Mouse (Mus musculus) midbrain, postnatal 0 days (tissue): ENCODE data around the gene Ggcx. TPM values are rescaled to one million over a fixed set of nuclear protein-coding genes. Genes with fewer than 3 reads are reported as not detected.
"Not testable (repeated sequence)": the region's sequence is repeated elsewhere in the genome, so short reads cannot be mapped to it uniquely, and the experiment has no call there.

Source experiments
- ATAC-seq: fragments of 200-750 bp; cut with Nextera tagmentation; 2 replicates; pipeline ENCODE4 v1.8.0; 2017; ENCODE audit warnings: moderate number of reproducible peaks, mild to moderate bottlenecking, moderate TSS enrichment, moderate library complexity; ENCODE audit not compliant: low FRiP score
- DNase-seq: peaks from one replicate; pipeline ENCODE4 v3.0.0-alpha.2; 2015; ENCODE audit warnings: low spot score
- H3K27ac ChIP-seq: fragments of 300-500 bp; sonication (generic); 2 replicates; pipeline ENCODE4 v1.5.1; 2014; ENCODE audit warnings: low read depth, mild to moderate bottlenecking, low read length, mixed read lengths
- H3K27me3 ChIP-seq: fragments of 300-500 bp; sonication (generic); 2 replicates; pipeline ENCODE4 v1.6.1; 2014; ENCODE audit warnings: low read length, control low read depth, mixed read lengths; ENCODE audit not compliant: insufficient read depth
- H3K36me3 ChIP-seq: fragments of 300-500 bp; sonication (generic); 2 replicates; pipeline ENCODE4 v1.6.1; 2014; ENCODE audit warnings: low read length, control low read depth, mixed read lengths; ENCODE audit not compliant: insufficient read depth
- H3K4me1 ChIP-seq: fragments of 300-500 bp; sonication (generic); 2 replicates; pipeline ENCODE4 v1.6.1; 2014; ENCODE audit warnings: mild to moderate bottlenecking, control low read depth, antibody characterized with exemption, low read length, mixed read lengths; ENCODE audit not compliant: insufficient read depth
- H3K4me2 ChIP-seq: fragments of 300-500 bp; sonication (generic); 2 replicates; pipeline ENCODE4 v1.6.1; 2014; ENCODE audit warnings: low read depth, mild to moderate bottlenecking, low read length, mixed read lengths; ENCODE audit not compliant: poor library complexity, severe bottlenecking
- H3K4me3 ChIP-seq: fragments of 300-500 bp; sonication (generic); 2 replicates; pipeline ENCODE4 v1.5.1; 2014; ENCODE audit warnings: low read depth, mild to moderate bottlenecking, low read length, moderate library complexity
- H3K9ac ChIP-seq: fragments of 300-500 bp; sonication (generic); replicated peaks from 2 replicates; pipeline ENCODE4 v1.6.1; 2014; ENCODE audit warnings: mild to moderate bottlenecking, low read length, moderate library complexity, mixed read lengths; ENCODE audit not compliant: poor library complexity, severe bottlenecking
- H3K9me3 ChIP-seq: fragments of 300-500 bp; sonication (generic); 2 replicates; pipeline ENCODE4 v1.6.1; 2016; ENCODE audit warnings: low read length, control low read depth
- CTCF ChIP-seq: IDR thresholded peaks from 2 replicates; pipeline ENCODE4 v1.5.1; 2016; ENCODE audit warnings: antibody characterized with exemption, mild to moderate bottlenecking
- WGBS: fragments of 180-500 bp; shearing (Covaris S2); extraction: QIAGEN DNeasy Blood & Tissue Kit; methylation state at CpG from one replicate; pipeline ENCODE4 v1.1.7; 2014; 5-methylcytosine and 5-hydroxymethylcytosine counted together
- polyA plus RNA-seq: library from polyadenylated mRNA; unstranded; fragments of >200 nt; fragmentation: Nextera tagmentation; extraction: Ambion mirVana; gene quantifications from 2 replicates; pipeline ENCODE4 v1.2.1, GENCODE M21; 2015
- total RNA-seq: library from RNA; depleted of rRNA; stranded (reverse); fragments of >200 nt; gene quantifications from 2 replicates; pipeline ENCODE4 v1.2.3, GENCODE M21; 2014

The Ggcx gene
- total and polyA plus RNA-seq, 2 experiments from 2014 or later = 10.7 to 18.8 TPM

- ATAC-seq (no peak), DNase-seq (no peak)
- no peak for TF ChIP-seq CTCF
- no peaks in the 10 kb centered on the region for H3K36me3 ChIP-seq
- H3K4me2 ChIP-seq = no peak overlapping the region
- no peaks in the 10 kb centered on the region for H3K9me3 ChIP-seq
- no peak overlapping the region for H3K4me3 ChIP-seq
- no peaks in the 10 kb centered on the region for H3K27me3 ChIP-seq
- H3K27ac ChIP-seq = no peak overlapping the region
- H3K9ac ChIP-seq = no peak overlapping the region
- WGBS = 87% methylated on average over 4 of the region's 4 CpGs
- H3K4me1 ChIP-seq = 0 out of 2 replicates have a peak, but pooled peaks cover 5% of the 10 kb centered on the region
Measured at GRCm38 (mm10) chr6:72456567-72456966, 42.5 kb downstream of the Ggcx start.

GRCm38 (mm10) chr6:72458418-72458817, 44.3 kb downstream of the Ggcx start:
- Histone ChIP-seq H3K27me3 (no peaks in the 10 kb centered on the region), H3K4me2 (no peak overlapping the region), H3K36me3 (no peaks in the 10 kb centered on the region), H3K4me1 (0 out of 2 replicates have a peak, but pooled peaks cover 5% of the 10 kb centered on the region), H3K4me3 (no peak overlapping the region), H3K27ac (no peak overlapping the region), H3K9me3 (no peaks in the 10 kb centered on the region), H3K9ac (no peak overlapping the region)
- WGBS = 82% methylated on average over 7 of the region's 7 CpGs
- DNase-seq (no peak), ATAC-seq (no peak)
- TF ChIP-seq CTCF = no peak

- 60% methylated on average over 5 of the region's 5 CpGs for WGBS
- no peak for TF ChIP-seq CTCF
- no peak overlapping the region for H3K9ac ChIP-seq
- no peak overlapping the region for H3K4me3 ChIP-seq
- H3K27ac ChIP-seq = no peak overlapping the region
- H3K9me3 ChIP-seq = no peaks in the 10 kb centered on the region
- H3K4me1 ChIP-seq = 0 out of 2 replicates have a peak, but pooled peaks cover 5% of the 10 kb centered on the region
- DNase-seq = no peak
- no peak for ATAC-seq
- H3K27me3 ChIP-seq = no peaks in the 10 kb centered on the region
- no peak overlapping the region for H3K4me2 ChIP-seq
- H3K36me3 ChIP-seq = no peaks in the 10 kb centered on the region
Measured at GRCm38 (mm10) chr6:72458921-72459320, 44.8 kb downstream of the Ggcx start.

- ATAC-seq (no peak), DNase-seq (no peak)
- no peak overlapping the region for H3K27ac ChIP-seq
- no peak overlapping the region for H3K9ac ChIP-seq
- H3K4me3 ChIP-seq = no peak overlapping the region
- no peak for TF ChIP-seq CTCF
- H3K27me3 ChIP-seq = no peaks in the 10 kb centered on the region
- H3K36me3 ChIP-seq = no peaks in the 10 kb centered on the region
- H3K9me3 ChIP-seq = no peaks in the 10 kb centered on the region
- H3K4me2 ChIP-seq = no peak overlapping the region
- H3K4me1 ChIP-seq = no peaks in the 10 kb centered on the region
- WGBS = 75% methylated on average over 9 of the region's 9 CpGs
Measured at GRCm38 (mm10) chr6:72460036-72460801, 46.1 kb downstream of the Ggcx start.

- 79% methylated on average over 5 of the region's 5 CpGs for WGBS
- not testable (repeated sequence) for H3K27me3 ChIP-seq, H3K9ac ChIP-seq
Measured at GRCm38 (mm10) chr6:72462550-72463257, 48.6 kb downstream of the Ggcx start.

More at GRCm38 (mm10) chr6:72462550-72463257, 48.6 kb downstream of the Ggcx start:
- H3K4me3 ChIP-seq, H3K36me3 ChIP-seq, DNase-seq, H3K27ac ChIP-seq, ATAC-seq, H3K4me2 ChIP-seq, H3K9me3 ChIP-seq, H3K4me1 ChIP-seq: not testable (repeated sequence)
